Mouse (Mus musculus) heart, postnatal 4 days (tissue): ENCODE measurements around the gene Uspl1. TPM values are rescaled to one million over a fixed set of nuclear protein-coding genes. Genes with fewer than 3 reads are reported as not detected.
"Not testable (repeated sequence)": the region's sequence is repeated elsewhere in the genome, so short reads cannot be mapped to it uniquely, and the experiment has no call there.

Experiments used
- DNase-seq: peaks from one replicate; pipeline ENCODE4 v3.0.0; 2021
- total RNA-seq, 2 experiments: library from RNA; stranded (reverse); gene quantifications; 2 replicates each; pipeline ENCODE4 v1.2.3; 2021

The Uspl1 gene
- 10 to 100 TPM; 24.6 to 25.1 TPM for total RNA-seq

DNA sequence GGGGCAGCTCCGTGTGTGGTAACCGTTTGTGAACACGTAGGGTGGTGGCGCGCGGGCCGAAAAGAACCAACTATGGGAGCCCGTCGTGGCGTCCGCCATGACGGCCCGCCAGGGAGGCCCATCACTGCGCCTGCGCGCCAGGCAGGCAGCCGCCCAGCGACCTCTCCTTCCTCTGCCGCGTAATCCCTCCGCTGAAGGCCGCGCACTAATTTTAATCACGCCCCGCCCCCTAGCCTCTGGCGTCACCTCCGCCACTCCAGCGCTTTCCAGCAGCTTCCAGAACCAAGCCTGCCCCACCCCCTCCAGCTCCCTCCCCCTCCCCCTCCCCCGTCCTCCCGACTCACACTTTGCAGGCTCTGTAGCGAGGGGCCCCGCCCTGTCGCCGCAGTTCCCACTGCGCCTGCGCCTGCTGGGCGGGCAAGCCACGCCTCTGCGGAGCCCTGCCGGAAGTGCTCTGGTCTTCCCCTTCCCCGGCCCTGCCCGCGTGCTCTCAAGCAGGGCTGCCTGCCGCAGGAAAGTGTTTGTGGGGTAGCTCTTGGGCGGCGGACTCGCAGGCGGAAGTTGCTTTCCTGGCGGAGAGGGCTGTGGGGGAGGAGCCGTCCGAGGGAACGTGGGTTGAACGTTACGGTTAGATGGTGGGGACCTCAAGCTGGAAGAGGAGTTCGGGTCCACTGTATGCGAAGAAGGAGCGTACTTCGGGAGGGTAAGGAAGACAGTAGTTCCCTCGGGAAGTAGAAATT lies at the start of gene Uspl1, which contains the start of gene Hmgb1:
Uspl1 (plus strand) TSS at position 247 of the 740 bp plus-strand sequence.
Hmgb1 (minus strand) TSS at position 386 of the 740 bp plus-strand sequence.
- peak; percentile 100 for DNase-seq

DNA sequence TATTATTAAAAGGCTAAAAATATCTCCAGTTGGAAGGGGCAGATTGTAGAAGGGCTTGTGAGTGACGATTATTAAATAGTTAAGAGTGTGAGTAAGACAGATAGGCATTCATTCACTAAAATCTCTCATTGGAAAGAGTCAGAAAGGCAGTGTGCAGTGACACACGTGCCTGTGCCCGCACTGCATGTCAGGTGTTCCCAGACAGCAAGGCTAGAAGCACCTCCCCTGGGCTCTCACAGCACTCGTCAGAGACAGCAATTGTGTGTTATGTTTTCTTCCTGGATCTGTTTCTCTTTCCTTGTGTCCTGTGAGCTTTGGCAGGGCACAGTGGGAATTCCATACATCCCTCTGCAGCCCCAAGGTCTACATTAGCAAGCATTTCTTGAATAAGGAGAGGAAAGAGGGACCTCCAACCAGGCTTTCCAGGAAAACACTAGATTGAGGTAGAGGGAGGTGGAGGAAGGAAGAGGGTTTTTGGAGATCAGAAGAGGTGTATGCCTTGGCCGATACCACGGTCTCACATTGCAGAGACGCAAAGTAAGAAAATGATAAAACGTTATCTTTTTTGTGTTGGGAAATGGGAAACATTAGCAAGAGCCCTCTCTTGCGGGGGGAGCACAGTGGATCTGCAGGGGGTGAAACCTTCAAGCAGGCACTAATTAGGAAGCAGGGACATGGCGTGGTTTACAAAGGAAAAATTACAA lies 49.2 kb upstream of the Uspl1 start:
- peak; percentile 31 for DNase-seq

DNA sequence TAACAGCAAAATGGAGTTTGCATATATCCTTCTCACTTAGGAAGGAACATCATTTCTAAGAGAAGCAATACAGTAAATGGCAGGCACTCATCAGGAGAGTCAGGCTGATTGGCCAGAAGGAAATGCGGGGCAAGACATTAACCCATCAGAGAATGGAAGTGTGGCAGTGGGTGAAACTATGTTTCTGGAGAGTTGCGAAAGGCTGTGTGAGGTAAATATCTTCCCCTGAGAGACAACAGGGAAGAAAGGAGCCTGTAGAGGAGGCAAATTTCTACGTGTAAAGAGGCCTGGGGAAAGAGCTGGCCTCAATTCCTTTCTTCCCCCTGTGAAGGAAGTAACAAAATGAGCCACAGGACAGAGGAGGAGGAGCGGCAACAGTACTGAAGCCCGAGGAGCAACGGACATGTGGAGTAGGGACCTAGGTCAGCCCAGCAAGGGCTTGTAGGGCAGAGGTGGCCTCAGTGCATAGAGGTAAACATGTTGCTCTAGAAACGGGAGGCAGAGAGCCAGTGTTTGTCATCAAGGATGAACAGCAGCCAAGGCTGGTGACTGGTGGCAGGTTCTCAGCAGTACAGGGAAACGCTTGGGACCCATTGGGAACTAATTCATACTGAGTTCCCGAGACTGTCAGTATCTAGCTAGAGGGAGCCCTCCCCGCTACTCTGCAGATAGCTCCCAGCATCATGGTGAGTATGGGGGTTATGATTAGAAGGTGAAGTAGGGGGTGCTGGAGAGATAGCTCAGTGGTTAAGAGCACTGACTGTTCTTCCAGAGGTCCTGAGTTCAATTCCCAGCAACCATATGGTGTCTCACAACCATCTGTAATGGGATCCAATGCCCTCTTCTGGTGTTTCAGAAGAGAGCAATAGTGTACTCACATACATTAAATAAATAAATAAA lies 48.4 kb upstream of the Uspl1 start:
- no peak for DNase-seq

DNA sequence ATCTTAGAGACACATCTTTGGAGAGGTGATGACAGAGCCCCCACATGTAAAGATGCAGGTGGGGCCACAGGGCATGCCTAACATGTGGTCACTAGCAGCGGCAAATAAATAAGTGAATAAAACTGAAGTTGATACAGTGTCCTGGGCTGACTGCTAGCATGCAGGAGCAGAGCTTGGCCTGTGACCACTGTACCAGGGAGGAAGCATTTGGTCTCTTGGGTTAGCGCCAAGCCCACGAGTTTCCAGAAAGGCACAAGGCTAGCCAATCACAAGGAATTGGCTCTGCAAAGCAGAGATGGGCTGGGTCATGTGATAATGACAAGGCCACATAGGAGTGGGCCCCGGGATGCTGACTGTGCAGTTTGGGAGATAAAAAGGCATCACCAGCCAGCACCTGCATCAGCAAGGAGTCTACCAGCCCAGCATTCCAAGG lies 47.2 kb upstream of the Uspl1 start:
- peak; percentile 72 for DNase-seq

DNA sequence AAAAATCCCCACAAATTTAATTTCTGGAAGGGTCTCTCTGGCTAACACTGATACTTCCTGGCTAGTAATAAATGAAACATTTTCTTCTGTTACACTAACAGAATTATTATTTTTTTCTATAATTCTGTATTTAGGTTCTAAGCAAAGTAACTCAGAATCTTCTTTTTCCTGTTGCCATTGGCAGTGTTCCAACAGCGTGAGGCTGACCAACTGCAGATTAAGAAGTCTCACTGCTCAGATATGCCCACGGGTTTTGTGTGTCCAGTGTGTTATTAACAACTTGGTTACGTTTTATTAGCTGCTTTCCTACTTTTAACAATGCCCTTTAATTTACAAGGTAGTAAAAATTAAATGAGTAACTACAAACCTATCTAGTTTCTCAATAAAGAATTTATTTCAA lies 46.7 kb upstream of the Uspl1 start:
- no peak for DNase-seq

DNA sequence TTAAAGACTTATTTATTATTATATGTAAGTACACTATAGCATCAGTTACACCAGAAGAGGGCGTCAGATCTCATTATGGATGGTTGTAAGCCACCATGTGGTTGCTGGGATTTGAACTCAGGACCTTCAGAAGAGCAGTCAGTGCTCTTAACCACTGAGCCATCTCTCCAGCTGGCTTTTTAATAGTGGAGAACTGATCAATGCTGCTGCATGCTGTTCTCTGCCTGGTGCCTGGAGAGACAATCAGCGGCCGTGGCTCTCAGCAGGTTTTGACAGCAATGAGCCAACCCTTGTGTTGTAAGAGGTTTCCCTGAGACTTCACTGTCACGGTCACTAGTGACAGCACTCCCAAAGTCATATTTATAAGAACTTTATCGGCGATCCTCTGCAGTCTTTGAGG lies 46.1 kb upstream of the Uspl1 start:
- not testable (repeated sequence) for DNase-seq

DNA sequence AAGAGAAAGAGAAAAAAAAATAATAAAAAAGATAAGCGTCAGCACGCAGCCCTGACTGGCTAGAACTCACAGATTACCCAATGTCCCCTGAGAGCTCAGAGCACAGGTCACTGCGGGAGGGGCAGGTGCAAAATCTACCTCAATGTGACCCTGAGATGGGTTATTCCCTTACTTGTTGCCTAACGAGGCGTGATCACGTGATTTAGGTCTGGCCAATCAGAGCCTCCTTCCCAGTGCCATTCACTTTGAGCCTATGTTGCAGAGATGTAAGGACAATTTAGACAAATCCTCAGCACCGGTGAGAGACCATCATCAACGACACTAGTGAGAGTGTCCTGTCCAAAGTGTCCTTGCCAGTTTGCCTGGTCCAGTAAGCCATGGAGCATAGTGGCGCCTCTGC lies 43.8 kb upstream of the Uspl1 start:
- DNase-seq: no peak

DNA sequence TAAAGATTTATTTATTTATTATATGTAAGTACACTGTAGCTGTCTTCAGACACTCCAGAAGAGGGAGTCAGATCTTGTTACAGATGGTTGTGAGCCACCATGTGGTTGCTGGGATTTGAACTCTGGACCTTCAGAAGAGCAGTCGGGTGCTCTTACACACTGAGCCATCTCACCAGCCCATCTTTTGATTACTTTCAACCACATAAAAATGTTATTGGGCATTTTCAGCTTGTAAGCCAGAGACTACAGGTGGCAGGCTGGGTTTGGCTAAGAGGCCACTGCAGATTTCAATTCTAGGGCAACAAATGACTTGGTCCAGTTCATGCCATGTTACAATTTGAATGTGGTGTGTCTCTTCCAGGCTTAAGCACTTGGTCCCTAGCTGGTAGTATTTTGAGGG lies 43.0 kb upstream of the Uspl1 start:
- not testable (repeated sequence) for DNase-seq

DNA sequence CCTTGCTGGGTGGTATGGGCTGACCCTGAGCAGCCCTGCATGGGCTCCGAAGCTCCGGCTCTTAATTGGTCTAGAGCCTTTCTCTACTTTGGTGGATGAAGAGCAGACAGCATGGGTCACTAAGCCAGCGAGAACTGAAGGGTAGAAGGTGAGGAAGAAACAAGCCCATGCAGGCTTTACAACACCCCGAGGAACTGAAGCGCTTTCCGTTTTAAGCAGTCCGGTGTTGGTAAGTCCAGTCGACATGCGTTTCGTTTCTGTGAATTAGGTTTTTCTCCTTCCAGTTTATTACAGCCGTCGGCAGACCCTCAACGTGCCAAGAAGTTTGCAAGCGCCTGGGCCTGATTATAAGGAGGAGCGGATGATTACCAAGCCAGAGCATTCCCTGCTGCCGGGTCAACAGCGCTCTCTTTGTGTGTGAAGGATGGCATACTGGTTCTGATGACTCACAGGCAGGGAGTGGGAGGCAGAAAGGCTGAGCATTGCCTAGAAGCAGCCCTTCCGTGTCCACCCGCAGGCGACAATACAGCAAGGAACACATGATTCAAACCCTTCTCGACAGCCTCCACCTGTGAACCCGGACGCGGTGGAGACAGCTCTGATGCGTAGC lies 40.3 kb upstream of the Uspl1 start:
- DNase-seq: peak; percentile 30

DNA sequence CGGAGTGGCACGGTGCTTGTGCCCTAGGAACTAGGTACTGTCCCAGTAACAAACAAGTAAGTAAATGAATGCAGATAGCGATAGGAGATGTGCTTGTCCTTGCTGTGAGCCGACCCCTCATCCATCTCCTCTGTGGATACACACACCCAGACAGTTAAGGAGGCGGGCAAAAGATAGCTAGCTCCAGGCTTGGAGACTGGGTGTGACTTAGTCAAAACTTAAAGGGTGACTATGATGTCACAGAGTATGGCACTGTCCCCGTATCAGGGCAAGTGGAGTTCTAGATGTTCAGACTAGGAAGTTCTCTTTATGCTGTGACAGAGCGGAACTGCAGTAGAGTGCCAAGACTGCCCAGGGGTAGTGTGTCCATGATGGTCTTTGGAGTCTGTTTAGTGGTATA lies 37.5 kb upstream of the Uspl1 start:
- no peak for DNase-seq

DNA sequence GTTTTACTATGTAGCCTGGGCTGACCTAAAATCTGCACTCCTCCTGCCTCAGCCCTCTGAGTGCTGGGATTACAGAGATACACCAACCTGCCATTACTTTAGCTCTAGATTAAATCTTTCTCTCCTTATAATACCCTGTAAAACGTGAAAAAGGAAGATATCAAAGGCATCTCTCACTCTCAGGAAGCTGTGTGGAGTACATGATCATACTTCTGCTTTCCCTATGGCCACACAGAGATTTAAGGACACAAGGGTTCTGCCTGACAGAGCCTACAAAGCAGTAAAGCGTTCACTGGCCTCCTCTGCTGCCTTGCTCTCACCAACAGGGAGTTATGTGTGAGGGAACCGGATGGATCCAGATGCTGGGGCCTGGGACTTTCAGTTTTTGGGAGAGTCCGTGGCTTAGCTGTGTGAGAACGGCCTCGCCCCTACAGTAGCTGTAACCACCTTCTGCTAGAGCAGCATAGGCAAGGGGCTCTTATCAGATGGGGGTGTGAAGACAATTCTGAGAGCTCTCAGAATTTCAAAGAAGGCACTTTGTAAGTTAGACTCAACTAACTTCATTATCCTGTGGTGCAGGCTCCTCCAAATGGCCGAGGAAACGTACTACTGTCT lies 36.7 kb upstream of the Uspl1 start:
- no peak for DNase-seq

DNA sequence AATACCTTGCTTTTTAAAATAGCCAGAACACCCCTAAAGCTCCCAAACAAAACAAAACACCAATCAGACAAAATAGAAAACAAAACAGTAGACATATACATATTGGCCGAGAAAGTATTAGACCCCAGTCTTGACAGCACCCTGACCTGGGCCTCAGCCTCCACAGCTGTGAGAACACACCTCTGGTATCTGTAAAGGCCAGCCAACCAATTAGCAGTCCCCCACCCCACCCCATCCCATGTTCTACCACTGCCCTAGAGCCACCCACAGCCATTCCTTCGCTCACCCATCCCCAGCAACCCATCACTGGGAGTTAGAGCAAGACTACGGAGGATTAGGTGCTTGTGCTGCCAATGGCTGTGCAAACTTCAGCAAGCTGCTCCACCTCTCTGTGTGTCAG lies 33.3 kb upstream of the Uspl1 start:
- DNase-seq: no peak

DNA sequence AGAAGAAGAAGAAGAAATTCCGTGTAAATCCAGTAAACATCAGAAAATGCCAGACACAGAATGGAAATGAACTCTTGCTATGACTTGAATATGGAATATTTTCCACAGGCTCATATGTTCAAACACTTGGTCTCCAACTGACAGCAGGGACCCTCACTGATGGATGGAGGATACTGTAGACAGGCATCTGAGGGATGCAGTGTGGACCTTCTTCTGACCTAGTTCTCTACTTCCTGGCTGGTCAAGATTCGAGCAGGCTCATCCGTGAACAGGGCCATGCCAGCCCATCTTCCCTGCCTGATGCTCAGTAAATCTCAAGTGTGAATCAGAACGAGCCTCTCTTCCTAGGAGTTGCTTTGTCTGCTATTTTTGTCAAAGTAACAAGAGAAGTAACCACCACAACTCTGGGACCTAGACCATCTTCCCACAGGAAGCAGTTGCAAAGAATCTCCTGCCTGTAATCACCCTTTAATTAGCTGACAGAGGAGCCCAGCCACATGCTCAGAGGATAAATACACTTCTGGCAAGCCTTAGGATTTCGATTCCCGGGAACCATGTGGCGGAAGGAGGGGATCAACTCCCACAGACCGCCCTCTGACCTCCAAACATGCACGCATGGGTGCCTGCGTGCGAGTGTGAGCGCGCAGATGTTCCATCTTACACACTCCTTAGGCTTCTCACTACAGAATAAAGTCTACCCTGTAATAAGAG lies 31.9 kb upstream of the Uspl1 start:
- peak; percentile 48 for DNase-seq

DNA sequence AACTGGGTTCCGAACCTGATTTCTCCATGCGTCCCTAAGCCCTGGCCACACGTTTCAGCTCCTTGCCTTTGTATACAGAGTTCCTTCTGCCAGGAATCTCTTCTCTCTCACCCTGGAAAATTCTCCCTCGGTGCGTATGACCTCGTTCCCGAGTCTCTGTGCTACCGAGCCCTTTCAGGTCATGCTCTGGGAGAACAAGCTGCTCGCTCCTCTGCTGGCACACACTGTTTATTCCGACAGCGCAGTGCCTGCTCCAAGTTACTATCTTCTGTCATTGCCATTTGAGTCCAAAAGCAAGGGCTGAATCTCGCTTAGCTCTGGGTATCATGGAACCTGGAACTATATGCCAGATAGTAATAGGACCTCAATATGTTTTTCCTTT lies 31.4 kb upstream of the Uspl1 start:
- peak; percentile 36 for DNase-seq

DNA sequence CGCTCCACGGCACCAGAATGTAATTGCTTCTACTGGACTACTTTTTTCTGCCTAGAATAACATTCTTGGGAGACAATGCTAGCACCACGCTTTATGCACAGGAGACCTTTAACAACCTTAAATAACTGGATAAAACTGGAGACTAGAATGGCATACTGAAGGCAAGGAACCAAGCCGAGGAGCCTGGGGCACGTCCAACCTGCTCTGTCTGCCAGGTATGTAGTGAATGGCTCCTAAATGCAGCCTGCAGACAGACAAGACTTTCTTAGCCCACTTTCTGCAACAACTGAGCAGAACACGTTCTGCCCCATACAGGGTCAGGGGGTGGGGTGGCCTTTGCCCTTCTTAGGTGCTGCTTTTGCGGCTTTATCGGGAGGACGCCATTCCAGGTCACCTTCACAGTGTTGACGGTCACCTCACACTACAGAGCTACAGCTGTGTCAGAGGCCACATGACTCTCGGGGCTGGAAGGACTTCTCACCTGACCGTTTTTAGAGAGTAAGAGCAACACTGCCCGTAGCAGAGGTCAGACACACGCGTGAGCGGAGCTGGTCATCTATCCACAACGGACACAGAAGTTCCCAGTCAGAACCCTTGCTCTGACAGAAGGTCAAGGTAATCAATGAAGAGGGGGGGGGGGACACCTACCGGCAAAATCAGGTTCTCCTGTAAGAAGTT lies 27.1 kb upstream of the Uspl1 start:
- DNase-seq: no peak

DNA sequence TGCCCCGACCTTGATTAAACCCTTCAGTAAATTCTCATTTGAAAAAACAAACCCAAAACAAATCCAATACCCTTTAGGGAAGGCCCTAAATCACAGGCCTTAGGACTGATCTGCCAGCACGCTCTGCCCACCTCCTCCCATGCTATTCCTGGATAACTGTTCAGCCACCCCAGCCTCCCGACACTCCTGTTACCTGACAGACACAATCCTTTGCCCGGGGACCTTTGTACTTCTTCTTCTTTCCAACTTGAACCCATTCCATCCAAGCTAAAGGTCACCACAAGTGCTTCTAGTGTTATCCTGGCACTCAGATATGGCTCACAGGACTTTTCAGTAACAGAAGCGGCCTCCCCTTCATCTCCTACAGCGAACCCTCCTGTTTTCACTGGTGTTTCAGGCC lies 25.1 kb upstream of the Uspl1 start:
- no peak for DNase-seq

DNA sequence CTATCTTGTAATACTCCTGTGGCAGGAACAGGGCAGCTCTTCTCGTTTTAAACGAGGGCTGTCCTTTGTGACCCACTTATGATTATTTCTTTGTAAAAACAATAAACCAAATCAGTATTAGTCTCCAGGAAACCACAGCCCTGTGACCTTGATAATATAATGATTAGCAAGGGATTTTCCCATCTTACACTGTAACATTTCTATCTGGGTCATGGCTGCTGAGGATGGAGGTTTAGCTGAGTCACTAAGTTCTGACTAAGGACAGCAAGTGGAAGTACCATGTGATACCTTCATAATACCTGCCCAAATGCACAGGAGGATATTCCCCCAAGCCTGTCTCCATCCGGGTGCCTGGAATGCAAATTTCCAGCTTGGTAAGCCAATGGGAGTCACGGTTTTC lies 23.7 kb upstream of the Uspl1 start:
- DNase-seq: no peak

DNA sequence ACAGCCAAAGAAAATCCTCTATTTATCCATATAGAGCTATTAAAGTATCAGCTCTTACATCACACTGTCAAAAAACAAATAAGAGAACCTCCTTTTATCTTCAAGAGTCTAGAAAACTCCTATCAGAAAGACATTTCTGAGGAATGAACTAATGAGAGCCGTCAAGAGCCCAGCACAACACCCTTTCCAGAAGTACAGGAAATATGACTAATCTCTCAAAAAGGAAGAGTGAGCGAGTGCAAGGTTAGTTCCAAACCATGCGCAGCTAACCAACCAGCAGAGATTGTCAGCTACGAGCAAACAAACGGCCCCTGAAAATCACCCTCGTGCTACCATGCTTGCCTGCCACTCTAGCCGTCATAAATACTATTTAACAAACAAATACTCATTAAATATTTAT lies 21.3 kb upstream of the Uspl1 start:
- no peak for DNase-seq

DNA sequence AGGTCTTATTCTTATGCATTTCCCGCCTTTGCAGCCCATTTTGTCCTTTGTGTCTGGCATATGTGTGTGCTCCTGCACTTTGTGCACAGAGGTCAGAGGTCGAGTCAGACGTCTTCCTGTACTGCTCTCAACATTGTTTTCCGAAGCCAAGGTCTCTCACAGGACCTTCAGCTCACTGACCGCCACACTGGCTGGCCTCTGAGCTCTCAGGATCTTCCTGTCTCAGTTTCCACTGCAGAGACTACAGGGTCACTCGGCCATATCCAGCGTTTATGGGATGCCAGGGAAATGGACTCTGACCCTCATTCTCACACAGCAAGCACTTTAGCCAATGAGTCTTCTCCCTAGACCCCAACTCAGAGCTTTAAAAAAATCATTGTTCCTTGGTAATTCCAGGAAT lies 19.3 kb upstream of the Uspl1 start:
- DNase-seq: no peak

DNA sequence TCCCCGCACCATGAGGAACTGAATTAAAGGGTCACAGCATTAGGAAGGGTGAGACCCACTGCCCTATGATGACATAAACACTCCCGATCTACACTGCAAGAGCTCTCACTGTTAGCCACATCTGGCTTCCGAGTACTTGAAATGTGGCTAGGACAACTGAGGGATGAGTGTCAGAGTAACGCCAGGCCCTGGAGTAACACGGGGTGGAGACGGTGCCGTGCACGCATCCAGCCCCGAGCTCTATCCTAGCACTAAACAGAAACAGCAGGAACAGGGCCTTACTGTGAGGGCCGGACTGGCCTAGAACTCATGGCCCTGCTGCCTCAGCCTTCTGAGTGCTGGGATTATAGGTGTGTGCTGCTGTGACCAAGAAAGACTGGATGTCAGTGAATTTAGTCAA lies 18.1 kb upstream of the Uspl1 start:
- no peak for DNase-seq

DNA sequence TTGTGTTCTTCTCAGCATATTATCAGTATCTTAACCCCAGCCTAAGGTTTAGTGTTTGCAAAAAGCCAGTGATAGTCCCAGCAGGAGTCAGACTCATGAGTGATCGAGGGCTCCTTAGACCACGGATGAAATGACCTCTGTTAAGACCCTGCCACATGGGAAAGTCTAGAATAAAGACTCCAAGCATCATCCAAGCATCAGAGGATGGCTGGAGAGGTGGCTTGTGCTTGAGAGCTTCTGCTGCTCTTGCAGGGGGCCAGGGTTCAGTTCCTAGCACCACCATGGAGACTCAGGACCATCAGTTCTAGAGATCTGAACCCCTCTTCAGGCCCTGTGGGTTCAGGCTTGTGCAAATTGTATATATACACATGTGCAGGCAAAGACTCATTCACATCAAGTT lies 16.1 kb upstream of the Uspl1 start:
- no peak for DNase-seq
